Mouse (Mus musculus) forelimb bud, embryonic 11.5 days (tissue): ENCODE measurements around the gene Il2rb.

Source experiments
- DNase-seq: peaks from one replicate; pipeline ENCODE4 v3.0.0-alpha.2; 2012; ENCODE audit warnings: low read depth, low spot score

The Il2rb gene

GRCm38 (mm10) chr15:78494968-78495406 lies at the start of gene Il2rb:
Gene Il2rb, minus strand, starts transcription at chr15:78495271.
- DNase-seq, result no peak

- no peak for DNase-seq
Measured at GRCm38 (mm10) chr15:78544561-78545001, 49.5 kb upstream of the Il2rb start, which contains the start of gene Sstr3. Gene Sstr3, minus strand, starts transcription at chr15:78544685.

GRCm38 (mm10) chr15:78544041-78544440 lies 49.0 kb upstream of the Il2rb start:
- DNase-seq, result no peak

GRCm38 (mm10) chr15:78542767-78543303 lies 47.8 kb upstream of the Il2rb start:
- no peak for DNase-seq

- DNase-seq, result no peak
Measured at GRCm38 (mm10) chr15:78542098-78542766, 47.2 kb upstream of the Il2rb start.

GRCm38 (mm10) chr15:78541606-78542005 lies 46.5 kb upstream of the Il2rb start:
- no peak for DNase-seq

GRCm38 (mm10) chr15:78541036-78541435 lies 46.0 kb upstream of the Il2rb start:
- no peak for DNase-seq

GRCm38 (mm10) chr15:78535723-78536421 lies 40.8 kb upstream of the Il2rb start:
- no peak for DNase-seq

- DNase-seq, result no peak
Measured at GRCm38 (mm10) chr15:78533346-78533835, 38.3 kb upstream of the Il2rb start.

- no peak for DNase-seq
Measured at GRCm38 (mm10) chr15:78532566-78533345, 37.7 kb upstream of the Il2rb start.

GRCm38 (mm10) chr15:78531901-78532469 lies 36.9 kb upstream of the Il2rb start:
- peak; percentile 99 for DNase-seq

GRCm38 (mm10) chr15:78531451-78531720 lies 36.3 kb upstream of the Il2rb start:
- DNase-seq, result no peak

- no peak for DNase-seq
Measured at GRCm38 (mm10) chr15:78530671-78531450, 35.8 kb upstream of the Il2rb start, which contains the start of gene C1qtnf6. Gene C1qtnf6, minus strand, starts transcription at chr15:78531416.

- no peak for DNase-seq
Measured at GRCm38 (mm10) chr15:78530141-78530540, 35.1 kb upstream of the Il2rb start.

GRCm38 (mm10) chr15:78529428-78529990 lies 34.4 kb upstream of the Il2rb start:
- peak; percentile 53 for DNase-seq

GRCm38 (mm10) chr15:78528726-78529411 lies 33.8 kb upstream of the Il2rb start:
- DNase-seq, result no peak

- no peak for DNase-seq
Measured at GRCm38 (mm10) chr15:78527973-78528372, 32.9 kb upstream of the Il2rb start.

- DNase-seq, result no peak
Measured at GRCm38 (mm10) chr15:78524163-78524562, 29.1 kb upstream of the Il2rb start.

- no peak for DNase-seq
Measured at GRCm38 (mm10) chr15:78521892-78522291, 26.8 kb upstream of the Il2rb start.

GRCm38 (mm10) chr15:78521331-78521730 lies 26.3 kb upstream of the Il2rb start:
- DNase-seq, result no peak
